Mouse (Mus musculus) intestine, embryonic 14.5 days (tissue): ENCODE data around the gene Pola2. TPM values are rescaled to one million over a fixed set of nuclear protein-coding genes. Genes with fewer than 3 reads are reported as not detected.

Experiments
- ATAC-seq: fragments of 200-750 bp; cut with Nextera tagmentation; replicated peaks from 2 replicates; pipeline ENCODE4 v1.8.0; 2017; ENCODE audit warnings: low read depth, moderate number of reproducible peaks, moderate TSS enrichment, moderate library complexity; ENCODE audit not compliant: low FRiP score, low TSS enrichment
- DNase-seq: peaks from one replicate; pipeline ENCODE4 v3.0.0-alpha.2; 2018; ENCODE audit warnings: low spot score
- H3K27ac ChIP-seq: fragments of 300-500 bp; sonication (generic); 2 replicates; pipeline ENCODE4 v1.5.1; 2014; ENCODE audit warnings: low read depth, mild to moderate bottlenecking, control low read depth
- H3K27me3 ChIP-seq: fragments of 300-500 bp; sonication (generic); replicated peaks from 2 replicates; pipeline ENCODE4 v1.6.1; 2014; ENCODE audit warnings: low read length, control low read depth; ENCODE audit not compliant: control insufficient read depth, insufficient read depth
- H3K36me3 ChIP-seq: fragments of 300-500 bp; sonication (generic); 2 replicates; pipeline ENCODE4 v1.6.1; 2014; ENCODE audit warnings: low read length, control low read depth; ENCODE audit not compliant: control insufficient read depth, insufficient read depth
- H3K4me1 ChIP-seq: fragments of 300-500 bp; sonication (generic); replicated peaks from 2 replicates; pipeline ENCODE4 v1.6.1; 2014; ENCODE audit warnings: low read length, control low read depth, mixed read lengths; ENCODE audit not compliant: control insufficient read depth, insufficient read depth
- H3K4me2 ChIP-seq: fragments of 300-500 bp; sonication (generic); 2 replicates; pipeline ENCODE4 v1.6.1; 2014; ENCODE audit warnings: low read length
- H3K4me3 ChIP-seq: fragments of 300-500 bp; sonication (generic); 2 replicates; pipeline ENCODE4 v1.5.1; 2014; ENCODE audit warnings: low read depth, low read length, control low read depth, mixed read lengths
- H3K9ac ChIP-seq: fragments of 300-500 bp; sonication (generic); 2 replicates; pipeline ENCODE4 v1.6.1; 2014; ENCODE audit warnings: mild to moderate bottlenecking, low read length
- H3K9me3 ChIP-seq: fragments of 300-500 bp; sonication (generic); 2 replicates; pipeline ENCODE4 v1.6.1; 2016; ENCODE audit warnings: low read length, control low read depth; ENCODE audit not compliant: control insufficient read depth
- WGBS: fragments of 180-500 bp; shearing (Covaris S2); extraction: QIAGEN DNeasy Blood & Tissue Kit; methylation state at CpG from one replicate; pipeline ENCODE4 v1.1.7; 2014; 5-methylcytosine and 5-hydroxymethylcytosine counted together
- polyA plus RNA-seq: library from polyadenylated mRNA; unstranded; fragments of >200 nt; fragmentation: Nextera tagmentation; extraction: Ambion mirVana; gene quantifications from 2 replicates; pipeline ENCODE4 v1.2.1, GENCODE M21; 2014

The Pola2 gene
- polyA plus RNA-seq, 1 experiment from 2014 or later, result 84.4 TPM

DNA sequence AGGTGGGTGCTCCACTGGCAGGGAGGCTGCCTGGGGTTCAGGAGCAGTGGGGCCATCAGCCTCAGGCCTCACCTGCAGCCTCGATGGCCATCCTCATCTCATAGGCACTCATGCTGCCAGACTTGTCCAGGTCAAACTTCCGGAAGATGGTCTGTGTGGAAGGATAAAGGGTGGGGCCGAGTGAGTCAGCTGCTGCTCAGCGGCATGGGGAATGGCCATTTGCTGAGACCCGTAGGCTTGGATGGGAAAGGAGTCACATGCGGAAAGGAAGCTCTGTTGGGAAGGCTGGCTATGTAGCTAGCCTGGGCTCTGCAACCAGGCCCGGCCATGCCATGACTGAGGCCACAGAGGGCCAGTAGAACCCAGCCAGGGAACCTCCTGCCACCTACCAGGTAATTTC lies 27.5 kb upstream of the Pola2 start:
- H3K27ac ChIP-seq, result no peak overlapping the region
- no peaks in the 10 kb centered on the region for H3K9me3 ChIP-seq
- 84% methylated on average over 7 of the region's 7 CpGs for WGBS
- H3K4me3 ChIP-seq, result no peak overlapping the region
- H3K36me3 ChIP-seq, result 0 out of 2 replicates have a peak, but pooled peaks cover 2% of the 10 kb centered on the region
- ATAC-seq (no peak), DNase-seq (no peak)
- H3K4me1 ChIP-seq, result peaks cover 12% of the 10 kb centered on the region; the same call in 1 of the 2 replicates
- no peak overlapping the region for H3K9ac ChIP-seq
- H3K4me2 ChIP-seq, result no peak overlapping the region
- no peaks in the 10 kb centered on the region for H3K27me3 ChIP-seq

DNA sequence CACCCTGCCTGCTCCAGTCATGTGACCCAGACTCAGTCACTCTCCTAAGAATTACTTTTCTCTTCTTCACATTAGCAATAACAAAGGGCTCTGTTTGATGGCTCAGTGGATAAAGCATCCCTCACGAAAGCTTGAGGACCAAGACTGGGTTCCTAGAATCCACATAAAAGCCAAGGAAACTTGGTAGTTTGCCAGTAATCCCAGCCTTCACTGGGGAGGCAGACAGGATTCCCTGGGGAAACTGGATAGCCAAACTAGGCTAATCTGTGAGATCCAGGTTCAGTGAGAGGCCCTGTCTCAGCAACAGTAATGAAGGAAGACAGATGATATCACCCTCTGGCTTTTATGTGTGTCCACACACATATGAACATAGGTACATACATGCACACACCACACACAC lies 26.9 kb upstream of the Pola2 start:
- 0 out of 2 replicates have a peak, but pooled peaks cover 2% of the 10 kb centered on the region for H3K36me3 ChIP-seq
- no peak for DNase-seq
- 84% methylated on average over 1 of the region's 1 CpGs for WGBS

DNA sequence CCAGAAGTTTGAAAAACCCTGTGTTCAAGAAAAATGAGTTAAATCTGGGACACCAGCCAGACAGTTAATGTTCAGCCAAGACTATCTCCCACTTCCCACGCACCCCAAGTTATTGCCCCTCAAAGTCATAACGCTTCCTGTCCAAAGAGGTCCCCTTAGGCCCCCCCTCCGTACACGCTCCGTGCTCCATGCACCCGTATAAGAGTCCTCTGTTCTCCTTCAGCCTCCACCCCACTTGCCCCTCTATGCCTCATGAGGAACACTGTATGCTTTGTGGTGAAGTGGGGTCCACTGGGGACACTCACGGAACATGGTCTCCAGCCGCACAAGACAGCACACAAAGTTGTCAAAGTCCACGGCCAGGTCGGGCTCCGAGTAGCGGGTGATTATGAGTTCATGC lies 26.0 kb upstream of the Pola2 start:
- H3K9me3 ChIP-seq, result no peaks in the 10 kb centered on the region
- no peak overlapping the region for H3K4me2 ChIP-seq
- H3K4me3 ChIP-seq, result no peak overlapping the region
- no peaks in the 10 kb centered on the region for H3K27me3 ChIP-seq
- DNase-seq (no peak), ATAC-seq (no peak)
- WGBS, result 82% methylated on average over 12 of the region's 12 CpGs
- no peak overlapping the region for H3K27ac ChIP-seq
- peaks cover 12% of the 10 kb centered on the region; the same call in 1 of the 2 replicates for H3K4me1 ChIP-seq
- H3K9ac ChIP-seq, result no peak overlapping the region
- 0 out of 2 replicates have a peak, but pooled peaks cover 2% of the 10 kb centered on the region for H3K36me3 ChIP-seq

More for the DNA sequence above, 26.9 kb upstream of the Pola2 start:
- H3K27me3 ChIP-seq, result no peaks in the 10 kb centered on the region
- no peak overlapping the region for H3K4me2 ChIP-seq
- no peak for ATAC-seq
- H3K4me3 ChIP-seq, result no peak overlapping the region
- no peak overlapping the region for H3K27ac ChIP-seq
- peaks cover 12% of the 10 kb centered on the region; the same call in 1 of the 2 replicates for H3K4me1 ChIP-seq
- H3K9ac ChIP-seq, result no peak overlapping the region
- H3K9me3 ChIP-seq, result no peaks in the 10 kb centered on the region

DNA sequence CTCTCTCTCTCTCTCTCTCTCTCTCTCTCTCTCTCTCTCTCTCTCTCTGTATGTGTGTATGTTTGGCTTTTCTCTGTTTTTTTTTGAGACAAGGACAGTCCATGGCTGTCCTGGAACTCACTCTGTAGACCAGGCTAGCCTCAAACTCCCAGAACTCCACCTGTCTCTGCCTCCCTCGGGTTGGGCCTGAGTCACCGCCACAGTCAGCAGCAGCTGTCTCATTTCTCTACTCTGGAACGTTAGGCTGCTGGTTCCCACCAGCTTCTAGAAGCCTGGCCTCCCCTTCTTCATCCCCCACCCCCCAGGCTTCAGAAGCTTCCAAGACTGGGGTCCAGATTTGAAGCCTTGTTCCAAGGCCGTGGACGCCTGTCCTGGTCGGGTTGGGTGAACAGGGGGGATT lies 25.6 kb upstream of the Pola2 start:
- Histone ChIP-seq H3K36me3 (0 out of 2 replicates have a peak, but pooled peaks cover 2% of the 10 kb centered on the region), H3K4me1 (peaks cover 12% of the 10 kb centered on the region; the same call in 1 of the 2 replicates), H3K9me3 (no peaks in the 10 kb centered on the region), H3K4me2 (peak overlapping the region; percentile 42; the same call in 1 of the 2 replicates), H3K27ac (no peak overlapping the region), H3K27me3 (no peaks in the 10 kb centered on the region), H3K9ac (no peak overlapping the region), H3K4me3 (no peak overlapping the region)
- ATAC-seq, result no peak
- 48% methylated on average over 6 of the region's 6 CpGs for WGBS
- no peak for DNase-seq

DNA sequence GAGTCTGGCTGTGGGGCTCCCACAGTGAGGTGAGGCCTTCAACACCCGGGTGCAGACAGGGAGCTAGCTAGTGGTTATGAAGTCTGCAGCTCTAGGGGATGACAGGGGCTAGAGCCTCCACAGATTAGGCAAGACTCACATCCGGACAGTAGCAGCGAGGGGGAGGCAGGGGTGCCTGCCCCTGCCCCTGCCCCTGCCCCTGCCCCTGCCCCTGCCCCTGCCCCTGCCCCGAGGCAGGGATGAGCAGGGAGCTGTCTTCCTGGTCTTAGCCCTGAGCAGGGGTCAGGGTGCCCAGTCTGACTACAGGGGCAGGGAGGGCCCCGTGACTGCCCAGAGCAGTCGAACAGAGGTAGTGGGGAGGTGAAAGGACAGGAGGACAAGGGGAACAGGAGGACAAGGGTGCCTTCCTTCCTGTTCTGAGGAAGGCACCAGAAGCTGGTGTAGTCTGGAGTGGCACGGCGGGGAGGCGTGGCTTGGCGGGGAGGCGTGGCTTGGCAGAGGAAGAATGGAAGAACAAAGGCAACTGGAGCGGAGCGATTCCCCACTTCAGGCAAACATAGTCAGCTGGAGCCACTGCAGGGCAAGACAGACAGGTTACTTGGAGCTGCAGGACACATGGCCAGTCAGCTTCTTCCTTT lies 24.9 kb upstream of the Pola2 start:
- ATAC-seq (peak; percentile 64), DNase-seq (peak; percentile 84)
- H3K4me2 ChIP-seq, result peak overlapping the region; percentile 42
- 7% methylated on average over 13 of the region's 13 CpGs for WGBS
- H3K9ac ChIP-seq, result peak overlapping the region; percentile 27
- H3K27ac ChIP-seq, result 0 out of 2 replicates have a peak overlapping the region, but pooled peaks have one; percentile 22
- no peaks in the 10 kb centered on the region for H3K27me3 ChIP-seq
- H3K36me3 ChIP-seq, result 0 out of 2 replicates have a peak, but pooled peaks cover 2% of the 10 kb centered on the region
- peaks cover 12% of the 10 kb centered on the region; the same call in 1 of the 2 replicates for H3K4me1 ChIP-seq
- 0 out of 2 replicates have a peak overlapping the region, but pooled peaks have one; percentile 11 for H3K4me3 ChIP-seq
- no peaks in the 10 kb centered on the region for H3K9me3 ChIP-seq

DNA sequence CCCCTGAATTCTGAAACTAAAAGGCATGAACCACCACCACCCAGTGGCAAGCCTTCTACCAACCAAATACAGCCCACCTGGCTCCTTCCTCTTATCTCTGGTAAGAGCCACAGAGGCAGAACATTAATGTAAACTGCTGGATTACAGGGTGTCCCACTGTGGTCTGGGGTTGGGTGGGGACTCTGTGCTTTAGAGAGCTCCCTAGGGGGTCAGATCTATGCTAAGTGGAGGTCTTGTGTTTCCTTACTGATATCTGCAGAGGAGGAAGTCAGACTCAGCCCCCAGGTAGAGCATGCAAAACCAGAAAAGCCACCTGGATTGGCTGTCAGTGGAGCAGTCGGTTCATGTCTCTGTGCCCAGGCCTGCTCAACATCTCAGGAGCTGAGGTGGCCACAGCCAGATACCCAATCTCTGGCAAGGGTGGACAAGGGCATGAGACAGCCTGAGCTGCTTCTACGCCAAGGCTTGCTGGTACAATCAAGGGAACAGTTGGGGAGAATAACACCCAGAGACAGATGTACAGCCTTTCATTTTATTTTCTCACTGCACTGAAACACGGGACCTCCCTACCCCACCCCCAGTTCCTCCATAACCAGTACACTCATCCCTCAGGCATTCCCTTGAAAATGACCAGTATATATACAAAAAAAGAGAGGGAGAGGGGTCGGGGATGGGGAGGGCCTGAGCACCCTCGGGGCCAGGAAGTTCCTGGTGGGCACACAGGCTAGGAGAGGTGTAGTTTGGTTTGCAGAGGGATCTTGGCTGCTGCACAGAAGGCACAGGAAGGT lies 24.2 kb upstream of the Pola2 start:
- WGBS, result 49% methylated on average over 5 of the region's 5 CpGs
- 0 out of 2 replicates have a peak, but pooled peaks cover 2% of the 10 kb centered on the region for H3K36me3 ChIP-seq
- H3K27me3 ChIP-seq, result no peaks in the 10 kb centered on the region
- H3K4me3 ChIP-seq, result no peak overlapping the region
- H3K4me1 ChIP-seq, result peaks cover 12% of the 10 kb centered on the region; the same call in 1 of the 2 replicates
- no peaks in the 10 kb centered on the region for H3K9me3 ChIP-seq
- ATAC-seq, result peak; percentile 15; the same call in 1 of the 2 replicates
- DNase-seq, result no peak
- 0 out of 2 replicates have a peak overlapping the region, but pooled peaks have one; percentile 16 for H3K27ac ChIP-seq
- no peak overlapping the region for H3K9ac ChIP-seq
- 0 out of 2 replicates have a peak overlapping the region, but pooled peaks have one; percentile 42 for H3K4me2 ChIP-seq

DNA sequence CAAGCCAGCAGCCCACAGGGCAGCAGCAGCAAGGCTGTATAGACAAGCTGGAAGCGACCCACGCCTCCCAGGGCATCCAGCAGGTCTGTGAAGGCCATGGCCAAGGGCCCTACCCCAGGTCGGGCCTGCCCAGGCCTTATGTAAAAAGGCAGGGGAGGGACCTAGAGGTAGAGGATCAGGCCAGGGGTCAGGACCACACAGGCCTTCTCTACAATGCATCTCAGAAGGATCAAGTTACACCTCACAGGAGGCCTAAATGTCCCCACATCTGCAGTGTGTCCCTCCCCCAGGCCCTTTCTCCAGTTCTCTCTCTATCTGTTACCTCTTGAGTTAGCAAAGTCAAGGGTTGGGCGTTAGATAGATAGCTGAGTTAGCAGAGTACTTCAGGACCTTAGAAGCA lies 22.0 kb upstream of the Pola2 start, which contains the start of gene Slc22a20:
Gene Slc22a20 (minus strand): TSS at position 101 of the 400 bp plus-strand sequence.
- Histone ChIP-seq H3K27ac (no peak within 1 kb of the TSS), H3K36me3 (no peaks in the 10 kb centered on the region), H3K9ac (no peak within 1 kb of the TSS), H3K4me3 (no peak within 1 kb of the TSS), H3K4me1 (peaks cover 12% of the 10 kb centered on the region; the same call in 1 of the 2 replicates), H3K27me3 (no peaks in the 10 kb centered on the region), H3K9me3 (no peaks in the 10 kb centered on the region), H3K4me2 (no peak within 1 kb of the TSS)
- WGBS, result 46% methylated on average over 4 of the region's 4 CpGs
- no peak for ATAC-seq
- no peak for DNase-seq

DNA sequence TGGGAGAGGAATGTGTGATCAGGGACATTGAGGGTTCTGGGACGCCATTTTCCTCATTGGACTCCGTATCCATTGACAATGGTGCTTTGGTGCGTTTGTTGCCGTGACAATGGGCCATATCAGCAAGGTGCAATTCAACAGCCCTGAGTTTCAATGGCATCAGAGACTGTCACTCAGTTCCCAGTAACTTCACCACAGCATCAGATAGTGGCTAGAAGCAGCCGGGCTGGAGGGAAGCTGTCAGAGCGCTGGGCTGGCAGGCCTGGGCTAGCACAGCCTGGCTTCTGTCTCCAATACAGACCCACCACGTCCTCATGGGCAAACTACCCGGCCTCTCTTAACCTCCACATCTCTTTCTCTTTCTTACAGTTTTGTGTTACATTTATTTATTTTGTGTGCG lies 16.5 kb upstream of the Pola2 start:
- H3K4me2 ChIP-seq, result no peak overlapping the region
- no peak overlapping the region for H3K4me3 ChIP-seq
- H3K27me3 ChIP-seq, result no peaks in the 10 kb centered on the region
- H3K9me3 ChIP-seq, result no peaks in the 10 kb centered on the region
- no peak for ATAC-seq
- H3K36me3 ChIP-seq, result no peaks in the 10 kb centered on the region
- DNase-seq, result no peak
- no peak overlapping the region for H3K27ac ChIP-seq
- 81% methylated on average over 9 of the region's 9 CpGs for WGBS
- H3K9ac ChIP-seq, result no peak overlapping the region
- H3K4me1 ChIP-seq, result no peaks in the 10 kb centered on the region
